Mouse (Mus musculus): ENCODE results near the gene Cox8c. TPM values are rescaled to one million over a fixed set of nuclear protein-coding genes. Genes with fewer than 3 reads are reported as not detected.

The Cox8c gene
- polyA plus RNA-seq, 1 experiment, result not detected

- Histone ChIP-seq H3K27me3 (ENCODE audit: control insufficient read depth, insufficient read depth, insufficient read length) (no peaks in the 10 kb centered on the region), H3K4me2 (ENCODE audit: low read depth) (no peak overlapping the region), H3ac (ENCODE audit: control insufficient read depth, insufficient read length) (no peak overlapping the region), H3K4me3 (no peak overlapping the region), H3K79me2 (ENCODE audit: control insufficient read depth, insufficient read depth) (no peaks in the 10 kb centered on the region), H3K36me3 (ENCODE audit: control insufficient read depth, insufficient read depth) (no peaks in the 10 kb centered on the region)
- TF ChIP-seq REST (IDR thresholded peaks at IDR 0.05; ENCODE audit: insufficient read depth, insufficient read length) (peak; percentile 68), TCF3 (IDR thresholded peaks at IDR 0.05; ENCODE audit: insufficient read length, low read depth) (no peak)
These were observed 50.5 kb downstream of the Cox8c start for GRCm38 (mm10) chr12:102949395-102950208.

Other genes starting within 250 kb of the Cox8c start
- 4.9 TPM for gene Itpk1, start 194.4 kb upstream of the Cox8c start, polyA plus RNA-seq (2012; fragmentation: generic; extraction: Trizol)
- 5.9 TPM for gene Moap1, start 155.7 kb upstream of the Cox8c start, polyA plus RNA-seq (2012; fragmentation: generic; extraction: Trizol)
- 2.9 TPM for gene Tmem251, start 155.6 kb upstream of the Cox8c start, polyA plus RNA-seq (2012; fragmentation: generic; extraction: Trizol)
- 0.26 TPM for gene Gm28051, start 141.6 kb upstream of the Cox8c start, polyA plus RNA-seq (2012; fragmentation: generic; extraction: Trizol)
- 9.7 TPM for gene Gon7, start 141.5 kb upstream of the Cox8c start, polyA plus RNA-seq (2012; fragmentation: generic; extraction: Trizol)
- 14.7 TPM for gene Ubr7, start 141.3 kb upstream of the Cox8c start, polyA plus RNA-seq (2012; fragmentation: generic; extraction: Trizol)
- gene Gm20604, start 140.6 kb upstream of the Cox8c start, polyA plus RNA-seq (2012; fragmentation: generic; extraction: Trizol), result 5.7 TPM
- gene Btbd7, start 20.8 kb upstream of the Cox8c start, polyA plus RNA-seq (2012; fragmentation: generic; extraction: Trizol), result 6.9 TPM
- gene Unc79, start 49.5 kb downstream of the Cox8c start, polyA plus RNA-seq (2012; fragmentation: generic; extraction: Trizol), result not detected